Mouse (Mus musculus) midbrain, postnatal 0 days (tissue): ENCODE data around the gene Pkp3. TPM values are rescaled to one million over a fixed set of nuclear protein-coding genes. Genes with fewer than 3 reads are reported as not detected.

ENCODE experiments used
- ATAC-seq: fragments of 200-750 bp; cut with Nextera tagmentation; 2 replicates; pipeline ENCODE4 v1.8.0; 2017; ENCODE audit warnings: moderate number of reproducible peaks, mild to moderate bottlenecking, moderate TSS enrichment, moderate library complexity; ENCODE audit not compliant: low FRiP score
- DNase-seq: peaks from one replicate; pipeline ENCODE4 v3.0.0-alpha.2; 2015; ENCODE audit warnings: low spot score
- H3K27ac ChIP-seq: fragments of 300-500 bp; sonication (generic); 2 replicates; pipeline ENCODE4 v1.5.1; 2014; ENCODE audit warnings: low read depth, mild to moderate bottlenecking, low read length, mixed read lengths
- H3K27me3 ChIP-seq: fragments of 300-500 bp; sonication (generic); 2 replicates; pipeline ENCODE4 v1.6.1; 2014; ENCODE audit warnings: low read length, control low read depth, mixed read lengths; ENCODE audit not compliant: insufficient read depth
- H3K36me3 ChIP-seq: fragments of 300-500 bp; sonication (generic); 2 replicates; pipeline ENCODE4 v1.6.1; 2014; ENCODE audit warnings: low read length, control low read depth, mixed read lengths; ENCODE audit not compliant: insufficient read depth
- H3K4me1 ChIP-seq: fragments of 300-500 bp; sonication (generic); 2 replicates; pipeline ENCODE4 v1.6.1; 2014; ENCODE audit warnings: mild to moderate bottlenecking, control low read depth, antibody characterized with exemption, low read length, mixed read lengths; ENCODE audit not compliant: insufficient read depth
- H3K4me2 ChIP-seq: fragments of 300-500 bp; sonication (generic); 2 replicates; pipeline ENCODE4 v1.6.1; 2014; ENCODE audit warnings: low read depth, mild to moderate bottlenecking, low read length, mixed read lengths; ENCODE audit not compliant: poor library complexity, severe bottlenecking
- H3K4me3 ChIP-seq: fragments of 300-500 bp; sonication (generic); 2 replicates; pipeline ENCODE4 v1.5.1; 2014; ENCODE audit warnings: low read depth, mild to moderate bottlenecking, low read length, moderate library complexity
- H3K9ac ChIP-seq: fragments of 300-500 bp; sonication (generic); replicated peaks from 2 replicates; pipeline ENCODE4 v1.6.1; 2014; ENCODE audit warnings: mild to moderate bottlenecking, low read length, moderate library complexity, mixed read lengths; ENCODE audit not compliant: poor library complexity, severe bottlenecking
- H3K9me3 ChIP-seq: fragments of 300-500 bp; sonication (generic); 2 replicates; pipeline ENCODE4 v1.6.1; 2016; ENCODE audit warnings: low read length, control low read depth
- CTCF ChIP-seq: IDR thresholded peaks from 2 replicates; pipeline ENCODE4 v1.5.1; 2016; ENCODE audit warnings: antibody characterized with exemption, mild to moderate bottlenecking
- WGBS: fragments of 180-500 bp; shearing (Covaris S2); extraction: QIAGEN DNeasy Blood & Tissue Kit; methylation state at CpG from one replicate; pipeline ENCODE4 v1.1.7; 2014; 5-methylcytosine and 5-hydroxymethylcytosine counted together
- polyA plus RNA-seq: library from polyadenylated mRNA; unstranded; fragments of >200 nt; fragmentation: Nextera tagmentation; extraction: Ambion mirVana; gene quantifications from 2 replicates; pipeline ENCODE4 v1.2.1, GENCODE M21; 2015
- total RNA-seq: library from RNA; depleted of rRNA; stranded (reverse); fragments of >200 nt; gene quantifications from 2 replicates; pipeline ENCODE4 v1.2.3, GENCODE M21; 2014

Gene Pkp3
- total and polyA plus RNA-seq, 2 experiments from 2014 or later = 0.49 TPM; not detected in 1

GRCm38 (mm10) chr7:141039386-141040107, 38.5 kb upstream of the Pkp3 start:
- ATAC-seq = no peak
- TF ChIP-seq CTCF = no peak
- H3K36me3 ChIP-seq = no peaks in the 10 kb centered on the region
- no peak for DNase-seq
- H3K4me3 ChIP-seq = no peak overlapping the region
- no peak overlapping the region for H3K4me2 ChIP-seq
- H3K27ac ChIP-seq = no peak overlapping the region
- H3K9me3 ChIP-seq = no peaks in the 10 kb centered on the region
- H3K9ac ChIP-seq = no peak overlapping the region
- WGBS = 88% methylated on average over 4 of the region's 4 CpGs
- H3K27me3 ChIP-seq = no peaks in the 10 kb centered on the region
- H3K4me1 ChIP-seq = no peaks in the 10 kb centered on the region

DNA sequence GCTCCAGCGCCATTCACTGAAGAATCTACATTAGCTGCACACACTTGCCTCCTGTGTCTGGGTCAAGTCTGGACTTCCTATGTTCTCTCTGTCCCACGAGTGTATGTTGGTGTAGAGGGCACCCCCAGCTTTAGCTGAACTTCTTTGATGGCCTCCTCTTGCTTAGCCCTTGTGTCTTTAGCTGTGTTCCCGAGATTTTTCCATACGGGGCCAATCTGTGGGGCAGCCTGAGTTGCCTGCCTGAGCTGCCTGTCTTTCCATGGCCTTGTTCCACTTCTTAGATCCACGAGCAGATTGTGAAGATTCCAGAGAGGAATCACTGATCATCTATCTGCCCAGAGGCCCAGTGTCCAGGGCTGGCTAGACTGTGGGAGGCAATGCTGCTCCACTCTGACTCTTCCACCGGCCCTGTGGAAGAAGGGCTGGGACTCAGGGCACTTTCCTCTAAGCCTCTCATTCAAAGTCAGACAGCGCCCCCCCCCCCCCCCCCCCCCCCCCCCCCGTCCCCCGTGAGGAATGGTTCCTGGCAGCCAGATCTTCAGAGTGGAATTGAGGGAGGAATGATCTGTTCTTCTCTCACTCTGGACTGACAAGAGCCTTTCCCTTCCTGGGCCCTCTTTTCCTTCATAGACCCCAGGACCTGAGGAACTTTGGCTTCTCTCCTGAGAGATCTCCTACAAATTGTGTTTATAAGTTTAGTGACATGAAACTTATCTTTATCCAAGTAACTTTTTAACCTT, 37.0 kb upstream of the Pkp3 start:
- ATAC-seq = no peak
- no peak overlapping the region for H3K4me3 ChIP-seq
- no peaks in the 10 kb centered on the region for H3K9me3 ChIP-seq
- H3K9ac ChIP-seq = no peak overlapping the region
- H3K27me3 ChIP-seq = no peaks in the 10 kb centered on the region
- no peak for TF ChIP-seq CTCF
- DNase-seq = no peak
- H3K4me1 ChIP-seq = no peaks in the 10 kb centered on the region
- WGBS = 36% methylated on average over 6 of the region's 9 CpGs
- no peak overlapping the region for H3K4me2 ChIP-seq
- H3K36me3 ChIP-seq = no peaks in the 10 kb centered on the region
- peak overlapping the region; percentile 47; the same call in 1 of the 2 replicates for H3K27ac ChIP-seq

GRCm38 (mm10) chr7:141041661-141042060, 36.4 kb upstream of the Pkp3 start:
- H3K4me2 ChIP-seq = no peak overlapping the region
- WGBS = 35% methylated on average over 5 of the region's 5 CpGs
- H3K27ac ChIP-seq = peak overlapping the region; percentile 47; the same call in 1 of the 2 replicates
- ATAC-seq (peak; percentile 52; the same call in 1 of the 2 replicates), DNase-seq (peak; percentile 83)
- no peaks in the 10 kb centered on the region for H3K36me3 ChIP-seq
- H3K9ac ChIP-seq = no peak overlapping the region
- no peaks in the 10 kb centered on the region for H3K9me3 ChIP-seq
- H3K4me3 ChIP-seq = no peak overlapping the region
- TF ChIP-seq CTCF = no peak
- no peaks in the 10 kb centered on the region for H3K27me3 ChIP-seq
- no peaks in the 10 kb centered on the region for H3K4me1 ChIP-seq

GRCm38 (mm10) chr7:141042539-141042938, 35.5 kb upstream of the Pkp3 start:
- Histone ChIP-seq H3K4me3 (no peak overlapping the region), H3K27ac (no peak overlapping the region), H3K4me2 (no peak overlapping the region), H3K4me1 (no peaks in the 10 kb centered on the region), H3K9ac (no peak overlapping the region), H3K27me3 (no peaks in the 10 kb centered on the region), H3K36me3 (no peaks in the 10 kb centered on the region), H3K9me3 (no peaks in the 10 kb centered on the region)
- DNase-seq (no peak), ATAC-seq (no peak)
- TF ChIP-seq CTCF = no peak
- 53% methylated on average over 4 of the region's 4 CpGs for WGBS

GRCm38 (mm10) chr7:141046931-141047580, 31.0 kb upstream of the Pkp3 start:
- H3K4me3 ChIP-seq = no peak overlapping the region
- H3K27me3 ChIP-seq = no peaks in the 10 kb centered on the region
- ATAC-seq (no peak), DNase-seq (no peak)
- WGBS = 72% methylated on average over 6 of the region's 6 CpGs
- peak overlapping the region; percentile 87; the same call in 1 of the 2 replicates for H3K4me2 ChIP-seq
- H3K9me3 ChIP-seq = no peaks in the 10 kb centered on the region
- no peak for TF ChIP-seq CTCF
- no peak overlapping the region for H3K9ac ChIP-seq
- H3K36me3 ChIP-seq = no peaks in the 10 kb centered on the region
- H3K4me1 ChIP-seq = no peaks in the 10 kb centered on the region
- 0 out of 2 replicates have a peak overlapping the region, but pooled peaks have one; percentile 18 for H3K27ac ChIP-seq
